Mouse (Mus musculus): ENCODE measurements around the gene Spata2l. TPM values are rescaled to one million over a fixed set of nuclear protein-coding genes. Genes with fewer than 3 reads are reported as not detected.
"Not testable (repeated sequence)": the region's sequence is repeated elsewhere in the genome, so short reads cannot be mapped to it uniquely, and the experiment has no call there.

Spata2l gene
- polyA plus RNA-seq (2015; fragmentation: Nextera tagmentation; extraction: Ambion mirVana) = 5.8 and 7.8 TPM in 2 replicates

GRCm38 (mm10) chr8:123235520-123236497 lies at the start of gene Spata2l:
TSS of gene Spata2l (minus strand) at chr8:123236233.
- H3K4me2 ChIP-seq (ENCODE audit: low read length) = peak within 1 kb of the TSS; percentile 73
- 1% methylated on average over 57 of the region's 57 CpGs for WGBS
- no peaks in the 10 kb centered on the region for H3K9me3 ChIP-seq (ENCODE audit: control insufficient read depth, low read length)
- H3K4me3 ChIP-seq (replicated peaks; ENCODE audit: low read length) = peak within 1 kb of the TSS; percentile 44
- no peak within 1 kb of the TSS for H3K27ac ChIP-seq (ENCODE audit: low read length)
- peaks cover 20% of the 10 kb centered on the region; the same call in 1 of the 2 replicates for H3K27me3 ChIP-seq (replicated peaks; ENCODE audit: control insufficient read depth, insufficient read depth, low read length)
- H3K36me3 ChIP-seq (ENCODE audit: control insufficient read depth, insufficient read depth) = no peaks in the 10 kb centered on the region
- H3K4me1 ChIP-seq (replicated peaks; ENCODE audit: control insufficient read depth, insufficient read depth, low read length) = peaks cover 17% of the 10 kb centered on the region
- peak within 1 kb of the TSS; percentile 61 for H3K9ac ChIP-seq (replicated peaks; ENCODE audit: low read depth, low read length)
- peak; percentile 76 for ATAC-seq

- no peaks in the 10 kb centered on the region for H3K36me3 ChIP-seq (ENCODE audit: control insufficient read depth, insufficient read depth)
- no peak for ATAC-seq
- WGBS = 90% methylated on average over 5 of the region's 5 CpGs
Measured at GRCm38 (mm10) chr8:123284493-123284892, 48.5 kb upstream of the Spata2l start.

GRCm38 (mm10) chr8:123283991-123284390 lies 48.0 kb upstream of the Spata2l start:
- no peak for ATAC-seq
- no peak overlapping the region for H3K9ac ChIP-seq (replicated peaks; ENCODE audit: low read depth, low read length)
- no peak overlapping the region for H3K4me2 ChIP-seq (ENCODE audit: low read length)
- H3K4me3 ChIP-seq (replicated peaks; ENCODE audit: low read length) = no peak overlapping the region
- H3K36me3 ChIP-seq (ENCODE audit: control insufficient read depth, insufficient read depth) = no peaks in the 10 kb centered on the region
- WGBS = 89% methylated on average over 7 of the region's 7 CpGs
- no peaks in the 10 kb centered on the region for H3K9me3 ChIP-seq (ENCODE audit: control insufficient read depth, low read length)
- no peaks in the 10 kb centered on the region for H3K27me3 ChIP-seq (replicated peaks; ENCODE audit: control insufficient read depth, insufficient read depth, low read length)
- H3K27ac ChIP-seq (ENCODE audit: low read length) = no peak overlapping the region
- H3K4me1 ChIP-seq (replicated peaks; ENCODE audit: control insufficient read depth, insufficient read depth, low read length) = no peaks in the 10 kb centered on the region

More at GRCm38 (mm10) chr8:123284493-123284892, 48.5 kb upstream of the Spata2l start:
- Histone ChIP-seq H3K27ac (ENCODE audit: low read length) (no peak overlapping the region), H3K4me2 (ENCODE audit: low read length) (no peak overlapping the region), H3K27me3 (replicated peaks; ENCODE audit: control insufficient read depth, insufficient read depth, low read length) (no peaks in the 10 kb centered on the region), H3K9ac (replicated peaks; ENCODE audit: low read depth, low read length) (no peak overlapping the region), H3K4me3 (replicated peaks; ENCODE audit: low read length) (no peak overlapping the region), H3K4me1 (replicated peaks; ENCODE audit: control insufficient read depth, insufficient read depth, low read length) (no peaks in the 10 kb centered on the region), H3K9me3 (ENCODE audit: control insufficient read depth, low read length) (no peaks in the 10 kb centered on the region)

GRCm38 (mm10) chr8:123282994-123283393 lies 47.0 kb upstream of the Spata2l start:
- not testable (repeated sequence) for ATAC-seq; H3K4me1 ChIP-seq (replicated peaks; ENCODE audit: control insufficient read depth, insufficient read depth, low read length); H3K27ac ChIP-seq (ENCODE audit: low read length); H3K9me3 ChIP-seq (ENCODE audit: control insufficient read depth, low read length); H3K9ac ChIP-seq (replicated peaks; ENCODE audit: low read depth, low read length); H3K36me3 ChIP-seq (ENCODE audit: control insufficient read depth, insufficient read depth); H3K27me3 ChIP-seq (replicated peaks; ENCODE audit: control insufficient read depth, insufficient read depth, low read length); H3K4me2 ChIP-seq (ENCODE audit: low read length); H3K4me3 ChIP-seq (replicated peaks; ENCODE audit: low read length)
- 93% methylated on average over 4 of the region's 6 CpGs for WGBS

GRCm38 (mm10) chr8:123280302-123281094 lies 44.5 kb upstream of the Spata2l start:
- no peaks in the 10 kb centered on the region for H3K36me3 ChIP-seq (ENCODE audit: control insufficient read depth, insufficient read depth)
- H3K27ac ChIP-seq (ENCODE audit: low read length) = no peak overlapping the region
- H3K4me2 ChIP-seq (ENCODE audit: low read length) = no peak overlapping the region
- no peak overlapping the region for H3K9ac ChIP-seq (replicated peaks; ENCODE audit: low read depth, low read length)
- no peaks in the 10 kb centered on the region for H3K27me3 ChIP-seq (replicated peaks; ENCODE audit: control insufficient read depth, insufficient read depth, low read length)
- no peak overlapping the region for H3K4me3 ChIP-seq (replicated peaks; ENCODE audit: low read length)
- no peaks in the 10 kb centered on the region for H3K4me1 ChIP-seq (replicated peaks; ENCODE audit: control insufficient read depth, insufficient read depth, low read length)
- ATAC-seq = no peak
- H3K9me3 ChIP-seq (ENCODE audit: control insufficient read depth, low read length) = no peaks in the 10 kb centered on the region
- 88% methylated on average over 13 of the region's 13 CpGs for WGBS

- H3K27me3 ChIP-seq (replicated peaks; ENCODE audit: control insufficient read depth, insufficient read depth, low read length) = no peaks in the 10 kb centered on the region
- ATAC-seq = no peak
- no peaks in the 10 kb centered on the region for H3K36me3 ChIP-seq (ENCODE audit: control insufficient read depth, insufficient read depth)
- H3K9me3 ChIP-seq (ENCODE audit: control insufficient read depth, low read length) = no peaks in the 10 kb centered on the region
- H3K4me2 ChIP-seq (ENCODE audit: low read length) = no peak overlapping the region
- no peak overlapping the region for H3K9ac ChIP-seq (replicated peaks; ENCODE audit: low read depth, low read length)
- no peak overlapping the region for H3K4me3 ChIP-seq (replicated peaks; ENCODE audit: low read length)
- H3K4me1 ChIP-seq (replicated peaks; ENCODE audit: control insufficient read depth, insufficient read depth, low read length) = no peaks in the 10 kb centered on the region
- H3K27ac ChIP-seq (ENCODE audit: low read length) = no peak overlapping the region
- WGBS = 92% methylated on average over 4 of the region's 4 CpGs
Measured at GRCm38 (mm10) chr8:123279828-123280227, 43.8 kb upstream of the Spata2l start.

GRCm38 (mm10) chr8:123278445-123278844 lies 42.4 kb upstream of the Spata2l start:
- no peaks in the 10 kb centered on the region for H3K9me3 ChIP-seq (ENCODE audit: control insufficient read depth, low read length)
- H3K36me3 ChIP-seq (ENCODE audit: control insufficient read depth, insufficient read depth) = no peaks in the 10 kb centered on the region
- no peak overlapping the region for H3K9ac ChIP-seq (replicated peaks; ENCODE audit: low read depth, low read length)
- H3K4me2 ChIP-seq (ENCODE audit: low read length) = no peak overlapping the region
- WGBS = 78% methylated on average over 7 of the region's 7 CpGs
- H3K27ac ChIP-seq (ENCODE audit: low read length) = no peak overlapping the region
- no peaks in the 10 kb centered on the region for H3K4me1 ChIP-seq (replicated peaks; ENCODE audit: control insufficient read depth, insufficient read depth, low read length)
- H3K4me3 ChIP-seq (replicated peaks; ENCODE audit: low read length) = no peak overlapping the region
- H3K27me3 ChIP-seq (replicated peaks; ENCODE audit: control insufficient read depth, insufficient read depth, low read length) = no peaks in the 10 kb centered on the region
- ATAC-seq = no peak

- ATAC-seq = no peak
- Histone ChIP-seq H3K4me3 (replicated peaks; ENCODE audit: low read length) (no peak overlapping the region), H3K9me3 (ENCODE audit: control insufficient read depth, low read length) (no peaks in the 10 kb centered on the region), H3K9ac (replicated peaks; ENCODE audit: low read depth, low read length) (no peak overlapping the region), H3K4me2 (ENCODE audit: low read length) (no peak overlapping the region), H3K27ac (ENCODE audit: low read length) (no peak overlapping the region), H3K27me3 (replicated peaks; ENCODE audit: control insufficient read depth, insufficient read depth, low read length) (no peaks in the 10 kb centered on the region), H3K36me3 (ENCODE audit: control insufficient read depth, insufficient read depth) (no peaks in the 10 kb centered on the region), H3K4me1 (replicated peaks; ENCODE audit: control insufficient read depth, insufficient read depth, low read length) (no peaks in the 10 kb centered on the region)
- WGBS = 94% methylated on average over 12 of the region's 12 CpGs
Measured at GRCm38 (mm10) chr8:123275096-123275495, 39.1 kb upstream of the Spata2l start.

GRCm38 (mm10) chr8:123274447-123274846 lies 38.4 kb upstream of the Spata2l start:
- peaks cover 4% of the 10 kb centered on the region; the same call in 1 of the 2 replicates for H3K36me3 ChIP-seq (ENCODE audit: control insufficient read depth, insufficient read depth)
- H3K4me2 ChIP-seq (ENCODE audit: low read length) = no peak overlapping the region
- H3K4me3 ChIP-seq (replicated peaks; ENCODE audit: low read length) = no peak overlapping the region
- no peak overlapping the region for H3K9ac ChIP-seq (replicated peaks; ENCODE audit: low read depth, low read length)
- WGBS = 96% methylated on average over 5 of the region's 5 CpGs
- H3K27me3 ChIP-seq (replicated peaks; ENCODE audit: control insufficient read depth, insufficient read depth, low read length) = no peaks in the 10 kb centered on the region
- H3K4me1 ChIP-seq (replicated peaks; ENCODE audit: control insufficient read depth, insufficient read depth, low read length) = no peaks in the 10 kb centered on the region
- no peak for ATAC-seq
- H3K27ac ChIP-seq (ENCODE audit: low read length) = no peak overlapping the region
- no peaks in the 10 kb centered on the region for H3K9me3 ChIP-seq (ENCODE audit: control insufficient read depth, low read length)
